Mouse (Mus musculus) limb, embryonic 11.5 days (tissue): ENCODE measurements at regions not wholly inside any gene's neighbourhood (a gene's known extent, or its start where the extent isn't known, plus 50 kb on each side); places are given as distances from the start of the nearest gene placed in this dataset.

Source experiments
- ATAC-seq: fragments of 200-750 bp; cut with Nextera tagmentation; 2 replicates; pipeline ENCODE4 v1.8.0; 2017; ENCODE audit warnings: low read depth; ENCODE audit not compliant: insufficient number of reproducible peaks, low FRiP score, low TSS enrichment
- DNase-seq: peaks from one replicate; pipeline ENCODE4 v3.0.0-alpha.2; 2015; ENCODE audit warnings: low spot score
- H3K27ac ChIP-seq: fragments of 300-500 bp; sonication (generic); replicated peaks from 2 replicates; pipeline ENCODE4 v1.5.1; 2014; ENCODE audit warnings: low read depth, mild to moderate bottlenecking, low read length
- H3K27me3 ChIP-seq: fragments of 300-500 bp; sonication (generic); 2 replicates; pipeline ENCODE4 v1.6.1; 2014; ENCODE audit warnings: mild to moderate bottlenecking, low read length, mixed read lengths; ENCODE audit not compliant: control insufficient read depth, insufficient read depth
- H3K36me3 ChIP-seq: fragments of 300-500 bp; sonication (generic); 2 replicates; pipeline ENCODE4 v1.6.1; 2014; ENCODE audit warnings: mild to moderate bottlenecking, low read length, moderate library complexity, mixed read lengths; ENCODE audit not compliant: control insufficient read depth, insufficient read depth
- H3K4me1 ChIP-seq: fragments of 300-500 bp; sonication (generic); 2 replicates; pipeline ENCODE4 v1.6.1; 2014; ENCODE audit warnings: low read length, mixed read lengths; ENCODE audit not compliant: control insufficient read depth, insufficient read depth
- H3K4me2 ChIP-seq: fragments of 300-500 bp; sonication (generic); 2 replicates; pipeline ENCODE4 v1.6.1; 2014; ENCODE audit warnings: low read depth, mild to moderate bottlenecking, moderate library complexity; ENCODE audit not compliant: severe bottlenecking
- H3K4me3 ChIP-seq: fragments of 300-500 bp; sonication (generic); 2 replicates; pipeline ENCODE4 v1.5.1; 2014; ENCODE audit warnings: low read depth, low read length
- H3K9ac ChIP-seq: fragments of 300-500 bp; sonication (generic); 2 replicates; pipeline ENCODE4 v1.6.1; 2014; ENCODE audit warnings: mild to moderate bottlenecking, low read length
- H3K9me3 ChIP-seq: fragments of 300-500 bp; sonication (generic); 2 replicates; pipeline ENCODE4 v1.6.1; 2016; ENCODE audit warnings: low read length; ENCODE audit not compliant: control insufficient read depth
- WGBS: fragments of 180-500 bp; shearing (Covaris S2); extraction: QIAGEN DNeasy Blood & Tissue Kit; methylation state at CpG from one replicate; pipeline ENCODE4 v1.1.7; 2014; 5-methylcytosine and 5-hydroxymethylcytosine counted together

- Histone ChIP-seq H3K9ac (no peak overlapping the region), H3K36me3 (no peaks in the 10 kb centered on the region), H3K4me3 (no peak overlapping the region), H3K27me3 (no peaks in the 10 kb centered on the region), H3K4me2 (no peak overlapping the region), H3K27ac (no peak overlapping the region), H3K9me3 (no peaks in the 10 kb centered on the region), H3K4me1 (peaks cover 5% of the 10 kb centered on the region)
- DNase-seq: no peak
- 84% methylated on average over 4 of the region's 4 CpGs for WGBS
- no peak for ATAC-seq
Observed at GRCm38 (mm10) chr2:71683375-71683774, 62.0 kb upstream of the Itga6 start.

DNA sequence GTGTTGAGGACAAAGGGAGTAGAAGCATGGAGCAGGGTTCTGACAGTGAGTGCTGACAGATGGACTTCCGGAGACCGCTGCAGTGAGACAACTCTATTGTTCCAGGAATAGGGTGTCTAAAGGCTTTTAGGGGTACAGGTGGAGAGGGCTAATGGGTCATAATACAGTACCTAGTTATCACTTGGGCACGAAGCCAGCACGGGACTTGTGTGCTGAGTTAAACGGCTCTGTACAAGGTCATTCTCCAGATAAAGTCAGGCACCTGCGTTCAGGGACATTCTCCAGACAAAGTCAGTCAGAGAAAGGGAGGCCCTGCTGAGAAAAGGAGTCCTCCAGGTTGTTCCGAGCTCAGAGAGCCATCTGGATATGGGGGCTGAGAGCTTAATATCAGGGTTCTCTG lies 60.2 kb upstream of the Itga6 start:
- Histone ChIP-seq H3K4me2 (no peak overlapping the region), H3K27me3 (no peaks in the 10 kb centered on the region), H3K4me3 (no peak overlapping the region), H3K9ac (no peak overlapping the region), H3K27ac (no peak overlapping the region), H3K36me3 (no peaks in the 10 kb centered on the region), H3K4me1 (peaks cover 5% of the 10 kb centered on the region), H3K9me3 (no peaks in the 10 kb centered on the region)
- ATAC-seq: no peak
- no peak for DNase-seq
- 96% methylated on average over 7 of the region's 7 CpGs for WGBS

DNA sequence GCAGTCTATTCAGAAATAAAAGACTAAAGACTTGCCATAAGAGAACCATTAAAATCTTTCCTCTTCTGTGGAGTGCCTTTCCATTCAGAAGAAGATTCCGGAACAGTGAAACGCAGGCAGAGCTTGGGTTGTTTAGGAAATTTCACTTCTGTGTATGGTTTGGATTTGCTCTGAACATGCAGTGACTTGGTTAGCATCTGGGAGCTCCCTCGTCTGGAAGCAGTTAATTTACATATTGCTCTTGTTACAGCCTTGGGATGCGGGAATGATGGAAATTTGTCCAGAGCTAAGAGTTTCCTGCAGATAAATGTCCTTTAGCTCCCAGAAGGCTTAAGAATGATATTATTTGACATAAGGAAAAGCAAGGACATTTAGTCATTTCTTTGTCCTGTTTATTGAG lies 56.4 kb upstream of the Itga6 start:
- H3K9me3 ChIP-seq: no peaks in the 10 kb centered on the region
- H3K4me2 ChIP-seq: no peak overlapping the region
- no peaks in the 10 kb centered on the region for H3K27me3 ChIP-seq
- ATAC-seq: no peak
- no peak overlapping the region for H3K4me3 ChIP-seq
- no peak overlapping the region for H3K27ac ChIP-seq
- H3K9ac ChIP-seq: no peak overlapping the region
- H3K4me1 ChIP-seq: no peaks in the 10 kb centered on the region
- 54% methylated on average over 4 of the region's 4 CpGs for WGBS
- no peaks in the 10 kb centered on the region for H3K36me3 ChIP-seq
- DNase-seq: no peak

- Histone ChIP-seq H3K4me2 (no peak overlapping the region), H3K27ac (no peak overlapping the region), H3K4me1 (no peaks in the 10 kb centered on the region), H3K9ac (no peak overlapping the region), H3K9me3 (no peaks in the 10 kb centered on the region), H3K36me3 (no peaks in the 10 kb centered on the region), H3K27me3 (no peaks in the 10 kb centered on the region), H3K4me3 (no peak overlapping the region)
- WGBS: 61% methylated on average over 27 of the region's 27 CpGs
- no peak for ATAC-seq
- no peak for DNase-seq
Observed at GRCm38 (mm10) chr2:71690277-71691161, 54.9 kb upstream of the Itga6 start.

- Histone ChIP-seq H3K36me3 (no peaks in the 10 kb centered on the region), H3K4me2 (no peak overlapping the region), H3K27me3 (no peaks in the 10 kb centered on the region), H3K9ac (no peak overlapping the region), H3K4me3 (no peak overlapping the region), H3K9me3 (no peaks in the 10 kb centered on the region), H3K27ac (no peak overlapping the region), H3K4me1 (peaks cover 6% of the 10 kb centered on the region; the same call in 1 of the 2 replicates)
- ATAC-seq: no peak
- no peak for DNase-seq
- 77% methylated on average over 6 of the region's 6 CpGs for WGBS
Observed at GRCm38 (mm10) chr2:71694758-71695310, 50.6 kb upstream of the Itga6 start.
